Mouse (Mus musculus) lung, postnatal 0 days (tissue): ENCODE data around the gene Uba5.

Experiments
- CTCF ChIP-seq: IDR thresholded peaks from 2 replicates; pipeline ENCODE4 v1.5.1; 2016; ENCODE audit warnings: antibody characterized with exemption, mild to moderate bottlenecking
- EP300 ChIP-seq: IDR thresholded peaks from 2 replicates; pipeline ENCODE4 v1.6.1; 2016; ENCODE audit warnings: antibody characterized with exemption, mild to moderate bottlenecking, control low read depth

DNA sequence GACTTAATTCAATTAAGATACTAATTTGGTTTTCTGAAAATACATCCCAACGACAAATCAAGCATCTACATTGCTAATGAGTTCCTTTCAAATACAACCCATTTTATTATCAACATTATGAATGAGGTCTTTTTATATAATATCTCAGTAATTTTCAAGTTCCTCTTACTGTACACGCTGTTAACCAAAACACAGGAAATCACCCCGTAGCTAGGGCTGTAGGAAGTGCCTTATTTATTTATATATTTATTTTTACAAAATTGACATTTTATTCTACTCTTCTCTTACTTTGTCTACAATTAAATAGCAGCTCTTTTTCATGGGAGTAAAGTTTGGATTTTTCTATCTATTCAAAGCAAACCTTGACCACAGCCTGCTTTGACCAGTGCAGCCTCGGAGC lies 23.2 kb downstream of the Uba5 start:
- TF ChIP-seq CTCF (no peak), EP300 (no peak)
